Mouse (Mus musculus): ENCODE results near the gene Ncmap.
A peak's percentile ranks its signal among the peaks of the same experiment; 100 is the strongest.

The Ncmap gene

DNA sequence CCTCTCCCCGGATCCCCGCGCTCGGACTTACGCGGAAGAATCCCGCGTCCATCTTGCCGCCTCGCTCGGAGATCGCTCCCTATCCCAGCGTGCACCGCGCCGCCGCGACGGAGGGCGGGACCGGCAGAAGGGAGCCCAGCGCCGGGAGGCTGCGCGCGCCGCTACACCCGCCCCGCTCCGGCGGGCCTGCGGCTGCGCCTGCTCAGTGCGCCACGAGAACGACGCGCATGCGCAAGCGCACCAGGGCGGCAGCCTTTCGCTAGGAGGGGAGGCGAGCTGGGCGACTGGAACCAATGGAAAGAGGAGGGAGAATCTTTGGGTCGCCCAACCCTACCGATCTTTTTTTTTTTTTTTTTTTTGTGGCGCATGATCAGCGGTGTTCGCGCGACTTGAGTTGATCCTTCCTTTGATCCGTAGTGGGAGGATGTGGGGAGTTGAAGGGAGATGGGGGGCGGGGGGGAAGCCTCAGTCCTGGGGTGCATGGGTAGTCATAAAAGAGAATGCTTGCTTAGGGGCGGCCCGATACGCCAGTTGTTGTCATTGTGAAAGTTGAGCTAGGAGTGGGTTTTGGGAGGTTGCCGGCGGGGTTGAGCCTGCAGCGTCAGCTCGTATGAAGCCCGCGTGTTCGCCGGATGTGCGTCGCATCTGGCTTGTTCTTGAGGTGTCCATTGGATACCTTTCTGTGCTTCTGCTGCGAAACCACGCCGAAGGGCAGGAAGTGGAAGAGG is 44.8 kb downstream of the Ncmap start, which contains the start of gene Srrm1:
Srrm1 (minus strand) TSS at position 256 of the 728 bp plus-strand sequence.
- peak; percentile 99 for DNase-seq (ENCODE audit: extremely low spot score, low spot score)

DNA sequence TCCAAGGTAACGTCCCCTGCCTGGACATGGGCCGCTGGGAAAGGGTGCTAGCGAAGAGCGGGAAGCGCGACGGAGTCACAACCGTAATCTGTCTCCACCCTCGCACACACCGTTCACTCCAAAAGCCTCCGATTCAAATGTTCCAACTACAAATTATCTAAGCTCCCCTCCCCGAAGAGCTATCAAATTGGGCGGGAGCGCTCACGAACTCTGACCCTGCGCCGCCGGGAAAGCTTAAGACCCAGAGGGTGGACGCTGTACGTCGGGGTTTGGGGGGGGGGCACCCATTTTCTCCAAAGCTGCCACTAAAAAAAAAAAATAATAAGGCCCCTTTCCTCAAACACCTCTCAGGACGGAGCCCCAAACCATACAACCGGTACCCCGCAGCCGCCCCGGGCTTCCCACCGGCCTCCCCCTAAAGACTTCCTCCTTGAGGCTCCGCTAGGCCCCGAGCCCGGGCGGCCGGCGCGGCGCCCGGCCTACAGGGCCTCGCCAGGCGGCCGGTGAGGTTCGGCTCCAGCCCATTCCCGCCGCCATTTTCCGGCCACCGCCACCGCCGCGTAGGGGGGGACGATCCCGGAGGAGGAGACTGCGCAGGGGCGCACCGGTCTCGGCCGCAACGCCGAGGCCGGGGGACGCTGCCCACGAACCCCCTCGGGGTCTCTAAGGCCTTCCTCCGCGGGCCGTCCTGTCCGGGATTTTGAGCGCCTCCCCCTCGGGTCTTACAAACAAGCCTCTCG is 45.5 kb downstream of the Ncmap start:
- no peak for DNase-seq (ENCODE audit: extremely low spot score, low spot score)

DNA sequence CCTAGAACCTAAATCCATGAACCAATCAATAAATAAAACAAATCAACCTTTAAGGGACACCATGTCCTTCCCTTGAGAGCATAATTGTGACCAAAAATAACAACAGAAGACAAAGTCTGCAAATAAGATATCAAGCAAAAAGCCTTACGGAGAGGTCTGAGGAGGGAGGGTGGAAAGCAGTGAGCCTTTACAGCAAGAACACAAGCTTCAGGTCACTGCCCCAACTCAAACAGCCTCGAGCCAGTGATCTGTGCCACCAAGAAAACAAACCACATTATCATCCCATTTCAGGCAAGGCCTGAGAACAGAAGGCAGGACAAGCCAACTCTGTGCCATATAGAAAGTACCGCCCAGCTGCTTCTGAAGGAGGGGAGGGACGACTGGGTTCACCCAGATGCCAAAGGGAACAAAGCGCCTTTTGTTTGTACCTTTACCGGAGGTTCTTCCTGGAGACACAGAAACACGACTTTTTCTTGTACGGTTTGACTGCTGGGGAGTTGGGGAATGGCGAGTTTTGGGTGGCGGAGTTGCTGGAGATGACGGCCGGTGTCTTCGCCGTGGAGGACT is 60.6 kb downstream of the Ncmap start:
- DNase-seq (ENCODE audit: extremely low spot score, low spot score): no peak

DNA sequence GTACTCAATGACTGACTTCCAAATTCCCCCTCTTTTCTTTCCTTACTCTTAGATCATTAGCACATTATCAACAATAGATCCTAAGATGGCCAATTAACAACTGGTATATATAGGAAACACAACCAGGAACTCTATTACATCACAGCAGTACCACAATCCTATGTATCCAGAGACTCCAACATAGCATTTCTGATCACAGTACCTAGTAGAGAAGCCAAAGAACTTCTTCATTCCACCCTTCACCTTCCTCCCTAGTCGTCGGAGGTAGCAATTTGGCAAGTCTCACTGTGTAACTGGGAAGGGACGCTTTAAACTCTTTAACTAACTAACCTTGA is 62.0 kb downstream of the Ncmap start:
- DNase-seq (ENCODE audit: extremely low spot score, low spot score): no peak

DNA sequence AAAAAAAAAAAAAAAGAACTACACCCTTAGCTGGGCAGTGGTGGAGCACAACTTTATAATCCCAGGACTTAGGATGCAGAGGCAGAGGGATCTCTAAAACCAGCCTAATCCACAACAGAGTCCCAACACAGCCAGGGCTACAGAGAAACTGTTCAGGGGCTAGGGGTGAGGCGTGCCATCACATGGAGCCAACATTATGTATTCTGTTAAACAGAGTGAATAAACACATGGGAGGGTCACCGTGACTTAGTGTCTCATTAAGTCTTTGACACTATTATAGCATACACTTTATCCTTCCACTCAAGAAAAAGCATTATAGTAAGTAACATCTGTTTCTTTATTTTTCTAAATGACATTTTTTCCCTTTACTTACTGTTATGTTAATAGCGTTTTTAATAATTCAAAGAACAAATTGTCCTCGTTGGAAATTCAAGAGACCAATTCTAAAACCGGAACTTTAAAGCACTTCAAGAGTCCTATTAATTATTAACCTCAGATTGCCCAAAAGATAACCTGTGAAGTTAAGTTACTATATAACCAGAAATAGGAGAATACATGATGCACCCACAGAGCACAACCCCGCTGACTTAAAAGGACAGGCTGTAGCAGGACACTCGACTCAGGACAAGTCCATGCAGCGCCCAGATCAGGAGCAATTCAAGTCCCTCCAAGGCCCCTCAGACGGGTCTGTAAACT is 62.6 kb downstream of the Ncmap start:
- no peak for DNase-seq (ENCODE audit: extremely low spot score, low spot score)

DNA sequence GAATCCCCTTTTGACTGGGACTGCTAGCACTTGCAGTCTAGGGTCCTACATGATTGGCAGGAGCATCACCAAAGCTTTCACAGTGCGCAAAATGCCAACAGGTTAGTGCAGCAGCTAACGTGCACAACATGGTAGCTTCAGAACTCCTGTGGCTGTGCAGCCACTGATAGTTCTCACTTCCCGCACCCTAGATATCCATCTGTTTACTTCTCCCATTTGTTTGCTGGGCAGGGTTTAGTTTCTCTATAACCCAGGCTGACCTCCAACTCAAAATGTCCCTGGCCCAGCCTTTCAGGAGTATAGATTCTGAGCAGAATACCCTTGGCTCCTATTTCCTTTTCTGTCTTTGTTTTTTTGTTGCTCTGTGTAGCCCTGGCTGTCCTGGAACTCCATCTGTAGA is 71.6 kb downstream of the Ncmap start:
- DNase-seq (ENCODE audit: extremely low spot score, low spot score): no peak

DNA sequence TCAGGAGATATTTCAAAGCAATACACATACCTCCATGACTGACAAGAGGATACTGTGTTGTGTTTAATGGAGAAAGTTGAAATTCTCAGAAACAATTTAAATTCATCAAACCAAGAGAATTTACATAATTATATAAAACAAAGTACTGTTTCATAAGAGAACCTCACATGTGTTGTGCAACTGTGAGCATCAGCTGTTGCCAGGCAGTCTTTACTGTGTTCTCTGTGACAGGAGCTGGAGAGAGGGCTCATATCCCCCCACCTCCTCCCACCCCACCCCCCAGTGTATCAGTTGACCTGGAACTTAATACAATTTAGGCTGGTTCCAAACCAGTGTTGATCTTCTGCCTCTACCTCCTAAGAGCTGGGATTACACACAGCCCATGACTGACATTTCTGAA is 72.0 kb downstream of the Ncmap start:
- no peak for DNase-seq (ENCODE audit: extremely low spot score, low spot score)

DNA sequence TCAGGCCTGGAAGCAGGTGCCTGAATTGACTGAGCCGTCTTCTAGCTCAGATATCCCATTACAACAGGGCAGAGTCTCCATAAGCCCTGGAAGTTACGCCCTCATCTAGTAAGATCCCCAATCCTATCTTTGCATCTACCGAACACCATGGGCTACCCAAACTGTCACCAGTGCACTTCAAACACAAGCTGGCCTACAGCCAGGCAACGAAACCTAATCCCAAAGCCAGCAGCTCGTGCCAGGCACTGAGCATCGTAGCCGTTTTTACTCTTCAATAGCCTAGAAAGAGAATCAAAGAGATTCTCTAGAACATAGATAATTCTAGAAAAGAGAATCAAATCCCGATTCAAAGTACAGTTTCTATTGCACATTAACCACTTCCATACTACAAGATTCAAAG is 75.0 kb downstream of the Ncmap start:
- no peak for DNase-seq (ENCODE audit: extremely low spot score, low spot score)

All from neural tube, embryonic 10.5 days (tissue).